Mouse (Mus musculus) macrophage (primary cell): ENCODE results near the gene Cxcr4. TPM values are rescaled to one million over a fixed set of nuclear protein-coding genes. Genes with fewer than 3 reads are reported as not detected.

Experiments
- H3K27ac ChIP-seq: fragments of 350-480 bp; formaldehyde crosslinking; 2 replicates; pipeline ENCODE4 v1.9.0; 2021
- H3K36me3 ChIP-seq: fragments of 350-480 bp; formaldehyde crosslinking; 2 replicates; pipeline ENCODE4 v1.9.0; 2021; ENCODE audit errors: inconsistent target
- H3K4me3 ChIP-seq: fragments of 350-480 bp; formaldehyde crosslinking; 2 replicates; pipeline ENCODE4 v1.9.0; 2021; ENCODE audit errors: inconsistent target
- H3K79me2 ChIP-seq: fragments of 350-480 bp; formaldehyde crosslinking; 2 replicates; pipeline ENCODE4 v1.9.0; 2021; ENCODE audit errors: inconsistent target
- WGBS: methylation state at CpG from one replicate; pipeline ENCODE4 v1.1.7; 2026; ENCODE audit warnings: inconsistent platforms; ENCODE audit not compliant: missing documents; 5-methylcytosine and 5-hydroxymethylcytosine counted together
- polyA plus RNA-seq: library from polyadenylated mRNA; stranded (reverse); fragments of 250-400 nt; gene quantifications from 3 replicates; pipeline ENCODE4 v1.2.4, GENCODE M21; 2018; ENCODE audit warnings: inconsistent platforms

Gene Cxcr4
- polyA plus RNA-seq, 1 experiment from 2014 or later = 91.9 TPM

DNA sequence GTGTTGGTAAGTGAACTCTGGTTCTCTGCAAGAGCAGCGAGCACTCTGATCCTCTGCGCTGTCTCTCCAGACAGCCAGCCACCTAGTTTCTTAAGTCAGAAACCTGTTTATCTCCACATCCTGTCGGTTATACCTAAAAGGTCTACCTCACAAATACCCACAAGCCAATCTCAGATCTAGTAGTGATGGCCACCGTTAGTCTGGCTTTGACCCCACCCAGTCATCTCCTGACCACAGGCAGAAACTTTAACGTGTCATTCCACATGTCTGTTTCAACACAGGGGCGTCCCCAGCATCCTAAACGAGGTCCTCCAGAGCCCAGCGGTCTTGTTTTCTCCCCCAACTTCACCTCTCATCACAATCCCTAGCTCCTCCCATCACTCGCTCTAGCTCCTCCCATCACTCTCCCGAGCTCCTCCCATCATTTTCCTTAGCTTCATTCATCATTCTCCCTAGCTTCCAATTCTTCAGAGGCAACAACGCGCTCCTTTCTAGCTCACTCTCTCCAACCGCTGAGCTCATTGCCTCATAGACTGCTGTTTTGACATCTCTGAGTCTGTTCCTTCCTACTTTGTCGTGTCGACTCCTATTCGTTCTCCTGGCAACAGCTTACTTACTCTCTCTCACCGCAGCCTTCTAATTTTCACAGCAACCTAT lies 22.0 kb downstream of the Cxcr4 start:
- Histone ChIP-seq H3K79me2 (no peaks in the 10 kb centered on the region), H3K36me3 (no peaks in the 10 kb centered on the region), H3K4me3 (no peak overlapping the region), H3K27ac (no peak overlapping the region)
- WGBS = 37% methylated on average over 17 of the region's 17 CpGs

DNA sequence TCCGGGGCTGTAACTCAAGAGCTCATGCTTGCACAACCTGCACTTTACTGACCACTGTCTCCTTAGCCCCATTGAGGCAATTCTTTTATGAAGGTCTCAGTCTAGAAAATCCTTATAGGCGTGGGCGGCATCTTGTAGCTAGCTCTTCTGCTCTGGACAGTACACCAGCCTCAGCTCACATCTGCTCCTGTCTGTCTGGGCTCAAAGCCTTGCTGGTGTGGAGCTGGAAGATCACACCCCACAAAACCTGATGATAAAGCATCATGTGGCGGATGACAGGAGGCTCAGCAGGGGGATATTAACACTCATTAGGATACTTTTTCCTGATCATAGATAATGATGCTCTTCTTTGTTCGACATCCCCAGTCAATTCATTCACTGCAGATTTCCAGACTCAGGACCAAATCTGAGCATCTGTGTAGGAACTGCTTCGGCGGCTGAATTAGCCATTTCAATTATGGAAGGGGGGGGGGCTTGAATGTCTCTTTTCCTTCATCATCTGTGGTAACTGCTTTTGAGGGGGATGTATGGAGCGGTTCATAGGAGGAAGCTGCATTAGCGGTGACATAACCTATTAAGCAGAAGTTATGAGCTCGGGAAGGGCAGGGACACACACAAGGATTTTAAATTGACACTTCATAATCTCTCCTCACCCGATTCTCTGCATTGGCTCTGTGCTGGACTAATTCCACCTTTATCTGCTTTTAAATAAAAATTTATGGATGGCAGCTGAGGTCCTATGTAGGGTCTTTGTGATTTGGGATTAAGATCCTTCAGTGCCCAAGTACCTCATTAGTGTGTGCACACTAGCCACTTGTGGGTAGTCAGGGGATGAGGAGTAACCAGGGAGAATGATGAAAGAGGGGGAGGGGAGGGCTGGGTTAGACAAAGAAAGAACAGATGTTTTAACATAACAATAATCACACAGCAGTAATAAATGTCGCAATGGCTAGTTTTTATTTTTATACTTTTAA lies 24.6 kb downstream of the Cxcr4 start:
- no peak overlapping the region for H3K27ac ChIP-seq
- WGBS = 74% methylated on average over 12 of the region's 12 CpGs

DNA sequence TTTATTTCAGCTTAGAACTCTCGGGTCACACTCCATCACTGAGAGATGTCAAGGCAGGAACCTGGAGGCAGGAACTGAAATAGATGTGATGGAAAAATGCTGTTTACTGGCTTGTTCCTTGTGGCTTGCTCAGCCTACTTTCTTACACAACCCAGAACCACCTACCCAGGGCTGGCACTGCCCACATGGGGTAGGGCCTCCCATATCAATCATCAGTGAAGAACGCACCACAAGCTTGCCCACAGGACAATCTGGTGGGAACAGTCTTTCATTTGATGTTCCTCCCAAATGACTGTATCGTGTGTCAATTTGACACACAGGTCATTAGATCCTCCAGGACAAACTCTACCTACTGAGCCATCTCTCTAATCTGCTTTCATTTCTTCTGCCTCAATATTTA lies 28.2 kb downstream of the Cxcr4 start:
- Histone ChIP-seq H3K79me2 (no peaks in the 10 kb centered on the region), H3K4me3 (no peak overlapping the region), H3K27ac (no peak overlapping the region), H3K36me3 (no peaks in the 10 kb centered on the region)
- WGBS = 82% methylated on average over 3 of the region's 3 CpGs

More for the DNA sequence above, 24.6 kb downstream of the Cxcr4 start:
- H3K4me3 ChIP-seq = no peak overlapping the region
- no peaks in the 10 kb centered on the region for H3K36me3 ChIP-seq
- no peaks in the 10 kb centered on the region for H3K79me2 ChIP-seq

DNA sequence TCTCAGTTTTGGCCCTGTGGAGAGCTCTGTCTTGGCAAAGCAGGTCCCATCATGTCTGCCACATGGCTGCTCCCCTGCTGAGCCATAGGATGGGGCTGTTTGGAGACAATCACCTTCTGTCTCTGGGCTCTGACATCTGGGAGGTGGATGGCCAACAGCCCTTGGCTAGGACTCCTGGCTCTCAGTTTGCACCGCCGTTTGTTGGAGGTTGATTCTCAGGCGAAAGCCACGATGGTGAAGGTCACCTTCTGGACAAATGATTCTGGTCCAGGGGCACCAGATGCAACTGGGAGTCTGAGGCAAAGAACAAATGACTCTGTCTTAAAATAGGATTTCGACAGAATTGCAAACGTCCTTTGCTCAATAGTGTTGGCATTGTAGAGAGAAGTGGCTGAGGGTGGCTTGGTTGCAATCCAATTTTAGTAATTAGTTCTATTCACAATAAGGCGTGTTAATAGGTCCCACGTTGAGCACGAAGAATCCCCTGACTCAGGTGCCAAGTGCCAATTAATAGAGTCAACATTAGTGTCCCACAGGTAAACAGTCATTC lies 30.7 kb downstream of the Cxcr4 start:
- no peak overlapping the region for H3K4me3 ChIP-seq
- no peaks in the 10 kb centered on the region for H3K36me3 ChIP-seq
- 59% methylated on average over 9 of the region's 9 CpGs for WGBS
- no peaks in the 10 kb centered on the region for H3K79me2 ChIP-seq
- H3K27ac ChIP-seq = no peak overlapping the region

DNA sequence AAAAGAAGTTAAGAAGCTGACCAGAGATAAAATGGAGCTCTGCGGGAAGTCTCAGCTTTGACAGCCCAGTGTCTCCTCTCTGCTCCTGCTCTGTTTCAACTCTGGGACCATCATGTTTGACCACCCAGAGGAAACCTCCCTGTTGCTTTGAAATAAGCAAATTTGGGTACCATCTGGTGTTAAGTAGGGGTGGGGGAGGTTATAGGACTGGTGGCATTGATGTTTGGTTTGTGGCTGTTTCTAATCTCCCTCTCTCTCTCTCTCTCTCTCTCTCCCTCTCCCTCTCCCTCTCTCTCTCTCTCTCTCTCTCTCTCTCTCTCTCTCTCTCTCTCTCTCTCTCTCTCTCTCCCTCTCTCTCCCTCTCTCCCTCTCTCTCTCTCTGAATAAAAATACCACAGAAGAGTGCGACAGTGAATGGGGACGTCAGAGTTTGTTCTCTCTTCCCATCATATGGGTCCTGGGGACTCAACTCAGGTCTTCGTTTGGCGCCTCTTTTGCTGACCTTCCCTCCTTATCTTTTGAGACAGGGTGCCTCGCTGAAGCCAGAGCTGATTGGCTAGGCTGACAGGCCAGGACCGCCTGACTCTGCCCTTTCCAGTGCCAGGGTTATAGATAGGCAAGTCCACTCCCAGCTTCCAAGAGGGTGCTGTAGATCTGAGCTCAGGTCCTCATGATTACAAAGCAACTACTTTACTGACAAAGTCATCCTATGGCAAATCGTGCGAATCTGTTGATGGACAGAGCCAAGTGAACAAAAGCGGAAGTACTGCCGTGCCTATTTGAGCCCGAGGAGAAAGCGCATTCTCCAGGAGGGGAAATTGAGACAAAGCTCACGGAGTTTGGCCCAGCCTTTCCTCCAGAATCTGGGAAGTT lies 31.4 kb downstream of the Cxcr4 start:
- no peak overlapping the region for H3K4me3 ChIP-seq
- H3K79me2 ChIP-seq = no peaks in the 10 kb centered on the region
- 49% methylated on average over 14 of the region's 14 CpGs for WGBS
- no peaks in the 10 kb centered on the region for H3K36me3 ChIP-seq
- H3K27ac ChIP-seq = no peak overlapping the region

DNA sequence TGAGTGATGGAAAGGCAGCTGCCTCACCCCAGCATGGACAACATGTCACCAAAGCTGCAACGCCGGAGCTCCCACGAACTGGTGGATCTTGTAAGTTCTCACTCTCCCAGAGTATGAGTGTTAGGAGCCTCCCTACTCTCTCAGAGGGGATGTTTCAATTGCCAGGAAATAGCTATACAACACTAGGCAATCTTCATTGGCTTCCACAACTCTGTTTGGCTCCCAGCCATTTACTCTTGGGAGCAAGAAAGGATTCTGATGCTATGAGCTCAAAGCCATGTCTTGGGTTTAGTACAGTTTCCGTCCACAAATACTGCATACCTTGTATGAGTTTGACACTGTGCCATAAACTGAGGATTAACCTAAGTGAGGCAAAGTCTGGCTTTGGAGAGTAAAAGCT lies 34.1 kb downstream of the Cxcr4 start:
- H3K79me2 ChIP-seq = no peaks in the 10 kb centered on the region
- H3K27ac ChIP-seq = no peak overlapping the region
- H3K36me3 ChIP-seq = no peaks in the 10 kb centered on the region
- WGBS = 93% methylated on average over 4 of the region's 4 CpGs
- H3K4me3 ChIP-seq = no peak overlapping the region

DNA sequence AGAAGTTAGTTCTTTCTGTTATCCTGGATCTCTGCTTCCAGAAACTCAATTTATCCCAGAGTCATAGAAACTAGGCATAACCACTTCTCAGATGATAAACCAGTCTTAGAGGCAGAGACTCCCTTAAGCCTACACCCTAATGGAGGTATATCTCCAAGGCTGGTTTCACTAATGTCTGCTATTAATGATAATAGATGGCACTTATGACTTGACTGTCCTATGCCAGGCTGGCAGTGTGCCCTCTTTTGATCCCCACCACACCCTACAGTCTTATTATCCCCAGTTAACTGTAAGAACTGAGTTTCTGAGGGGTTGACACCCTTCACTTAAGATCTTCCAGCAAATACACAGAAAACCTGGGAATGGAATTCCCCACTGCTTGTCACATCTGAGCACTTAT lies 39.5 kb downstream of the Cxcr4 start:
- Histone ChIP-seq H3K27ac (no peak overlapping the region), H3K79me2 (no peaks in the 10 kb centered on the region), H3K36me3 (no peaks in the 10 kb centered on the region), H3K4me3 (no peak overlapping the region)

DNA sequence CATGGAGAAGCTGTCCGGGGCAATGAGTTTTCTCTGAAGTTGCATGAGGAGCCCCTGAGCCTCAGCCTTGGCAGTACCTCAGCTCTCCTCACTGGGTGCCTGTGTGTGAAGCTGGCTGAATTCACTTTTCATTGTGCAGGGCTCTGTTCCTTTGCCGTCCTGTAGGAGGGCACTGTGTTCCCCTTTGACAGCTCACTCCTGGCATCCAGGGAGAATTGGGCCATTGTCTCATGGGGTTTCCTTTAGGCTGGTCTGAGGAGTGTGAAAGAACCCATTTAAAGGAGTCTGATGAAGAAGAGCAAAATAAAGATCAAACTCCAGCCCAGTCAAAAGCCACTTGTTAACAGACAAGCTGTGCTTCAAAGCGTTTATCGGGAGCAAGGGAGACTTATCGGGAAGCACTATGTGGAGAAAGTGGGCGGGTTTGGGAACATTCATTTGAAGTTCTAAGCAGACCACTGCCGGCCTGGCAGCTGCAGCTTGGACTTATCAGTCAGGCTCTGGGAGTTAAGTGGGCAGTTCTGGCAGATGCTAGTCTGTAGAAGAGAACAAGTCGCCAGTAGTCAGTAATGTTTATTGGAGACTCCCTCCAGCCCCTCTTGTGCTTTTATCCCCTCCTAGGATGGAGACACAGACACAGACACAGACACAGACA lies 40.2 kb downstream of the Cxcr4 start:
- Histone ChIP-seq H3K27ac (no peak overlapping the region), H3K36me3 (no peaks in the 10 kb centered on the region), H3K4me3 (no peak overlapping the region), H3K79me2 (no peaks in the 10 kb centered on the region)
- WGBS = 92% methylated on average over 8 of the region's 8 CpGs

DNA sequence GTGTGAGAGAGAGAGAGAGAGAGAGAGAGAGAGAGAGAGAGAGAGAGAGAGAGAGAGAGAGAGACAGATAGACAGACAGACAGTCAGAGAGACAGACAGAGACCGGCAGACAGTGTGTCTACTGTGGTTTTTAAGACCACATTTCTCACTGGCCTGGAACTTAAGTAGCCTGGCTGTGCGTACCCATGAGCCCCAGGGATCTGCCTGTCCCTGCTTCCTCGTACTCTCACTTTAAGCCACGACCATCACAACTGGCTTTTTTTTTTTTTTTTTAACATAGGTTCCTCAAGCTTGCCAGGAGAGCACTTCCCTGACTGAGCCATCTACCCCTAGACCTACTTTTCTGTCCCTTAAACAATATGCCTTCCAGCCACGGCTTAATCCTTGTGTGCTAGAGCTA lies 42.7 kb downstream of the Cxcr4 start:
- no peak overlapping the region for H3K4me3 ChIP-seq
- WGBS = 26% methylated on average over 5 of the region's 5 CpGs

DNA sequence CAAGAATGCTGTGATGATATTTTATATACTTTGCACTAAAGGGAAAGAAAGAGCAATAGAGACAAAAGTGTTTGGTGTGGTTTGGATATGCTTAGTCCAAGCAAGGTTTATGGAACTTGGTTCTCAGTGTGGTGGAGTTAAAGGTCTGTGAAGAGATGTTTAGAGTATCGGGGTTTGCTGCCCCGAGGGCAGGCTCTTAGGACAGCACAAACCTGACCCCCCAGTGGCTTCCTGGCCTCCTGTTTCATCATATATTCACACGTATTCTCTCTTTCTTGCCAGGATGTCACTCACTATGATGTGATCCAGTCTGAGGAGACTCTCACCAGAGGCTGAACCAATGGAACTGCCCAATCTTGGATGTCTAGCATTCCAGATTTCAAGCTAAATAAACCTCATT lies 43.1 kb downstream of the Cxcr4 start:
- Histone ChIP-seq H3K27ac (no peak overlapping the region), H3K79me2 (no peaks in the 10 kb centered on the region), H3K36me3 (no peaks in the 10 kb centered on the region), H3K4me3 (no peak overlapping the region)
- 21% methylated on average over 3 of the region's 3 CpGs for WGBS

More for the DNA sequence above, 42.7 kb downstream of the Cxcr4 start:
- Histone ChIP-seq H3K27ac (no peak overlapping the region), H3K36me3 (no peaks in the 10 kb centered on the region), H3K79me2 (no peaks in the 10 kb centered on the region)

DNA sequence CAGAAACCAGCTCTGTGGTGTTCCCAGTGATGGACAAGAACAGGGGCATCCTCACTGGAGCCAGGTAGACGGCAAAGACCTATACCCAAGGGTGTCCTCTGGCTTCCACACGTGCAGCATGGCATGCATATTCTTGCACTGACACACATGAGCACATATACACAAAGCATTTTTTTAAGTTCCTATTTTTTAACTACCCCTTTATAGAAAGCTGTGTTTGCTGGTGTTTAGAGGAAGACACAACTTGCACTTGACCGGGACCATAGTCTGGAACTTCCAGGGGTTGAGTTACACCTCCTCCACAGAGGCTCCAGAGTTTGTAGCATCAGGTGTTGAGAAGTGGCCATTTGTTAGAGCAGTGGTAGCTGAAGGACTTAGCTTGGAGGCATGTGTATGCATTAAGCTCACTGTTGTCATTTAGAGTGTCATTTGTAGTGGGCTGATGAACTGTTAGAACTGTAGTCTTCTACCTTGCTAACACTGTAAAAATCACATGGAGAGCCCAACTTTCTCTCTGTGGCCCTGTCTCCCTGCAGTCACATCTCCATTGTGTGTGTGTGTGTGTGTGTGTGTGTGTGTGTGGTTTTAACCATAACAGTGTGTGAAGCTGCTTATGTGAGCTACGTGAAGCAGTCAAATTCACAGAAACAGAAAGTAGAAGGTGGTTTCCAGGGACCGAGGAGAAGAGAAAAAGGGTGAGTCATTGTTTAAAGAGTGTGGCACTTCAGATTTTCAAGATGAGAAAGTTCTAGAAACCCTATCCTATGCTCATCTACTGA lies 43.7 kb downstream of the Cxcr4 start:
- H3K27ac ChIP-seq = no peak overlapping the region
- H3K4me3 ChIP-seq = no peak overlapping the region
- no peaks in the 10 kb centered on the region for H3K36me3 ChIP-seq
- no peaks in the 10 kb centered on the region for H3K79me2 ChIP-seq
- WGBS = 8% methylated on average over 5 of the region's 5 CpGs

DNA sequence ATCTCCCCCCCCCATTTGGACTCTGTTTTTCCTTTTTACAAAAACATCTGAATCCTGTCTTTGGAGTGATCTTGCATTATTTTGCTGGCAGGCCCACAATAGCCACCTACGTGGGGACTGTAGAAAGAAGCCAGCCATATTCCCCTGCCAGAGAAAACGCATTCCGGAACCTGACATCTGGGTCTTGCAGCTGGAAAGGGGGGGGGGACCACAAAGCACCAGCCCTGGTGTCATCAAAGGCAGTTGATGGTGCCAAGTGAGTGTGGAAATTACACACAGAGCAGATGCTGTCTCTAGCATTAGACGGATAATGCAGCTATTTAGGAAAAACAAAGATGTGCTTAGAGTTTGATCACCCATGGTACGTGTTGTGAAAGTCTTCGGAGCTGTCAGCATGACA lies 46.4 kb downstream of the Cxcr4 start:
- no peak overlapping the region for H3K27ac ChIP-seq
- H3K79me2 ChIP-seq = no peaks in the 10 kb centered on the region
- no peak overlapping the region for H3K4me3 ChIP-seq
- WGBS = 95% methylated on average over 6 of the region's 6 CpGs
- H3K36me3 ChIP-seq = no peaks in the 10 kb centered on the region

DNA sequence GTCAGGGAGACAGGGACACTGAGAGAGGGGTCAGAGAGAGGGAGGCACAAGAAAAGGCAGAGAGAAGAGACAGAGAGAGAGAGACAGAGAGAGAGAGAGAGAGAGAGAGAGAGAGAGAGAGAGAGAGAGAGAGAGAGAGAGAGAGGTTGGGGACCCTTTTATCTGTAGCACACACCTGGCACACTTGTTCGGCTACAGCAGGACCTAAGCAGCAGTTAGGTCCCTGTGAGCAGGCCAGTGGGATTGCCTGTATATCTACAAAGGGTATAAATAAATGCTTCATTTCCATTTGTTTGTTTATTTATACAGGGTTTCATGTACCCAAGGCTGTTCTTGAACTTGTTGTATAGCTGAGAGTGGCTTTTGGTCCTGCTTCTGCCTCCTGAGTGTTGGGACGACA lies 49.0 kb downstream of the Cxcr4 start:
- no peak overlapping the region for H3K4me3 ChIP-seq
- no peak overlapping the region for H3K27ac ChIP-seq
- H3K79me2 ChIP-seq = no peaks in the 10 kb centered on the region
- 100% methylated on average over 2 of the region's 2 CpGs for WGBS
- no peaks in the 10 kb centered on the region for H3K36me3 ChIP-seq
